Mouse (Mus musculus) liver, embryonic 11.5 days (tissue): ENCODE measurements at regions not wholly inside any gene's neighbourhood (a gene's known extent, or its start where the extent isn't known, plus 50 kb on each side); places are given as distances from the start of the nearest gene placed in this dataset.

Source experiments
- ATAC-seq: fragments of 200-750 bp; cut with Nextera tagmentation; replicated peaks from 2 replicates; pipeline ENCODE4 v1.8.0; 2017; ENCODE audit warnings: moderate number of reproducible peaks, mild to moderate bottlenecking, moderate TSS enrichment, moderate library complexity; ENCODE audit not compliant: low FRiP score
- DNase-seq: peaks from one replicate; pipeline ENCODE4 v3.0.0-alpha.2; 2017; ENCODE audit warnings: low spot score
- H3K27ac ChIP-seq: fragments of 300-500 bp; sonication (generic); 2 replicates; pipeline ENCODE4 v1.5.1; 2014; ENCODE audit warnings: mild to moderate bottlenecking, low read depth, low read length, control low read depth
- H3K27me3 ChIP-seq: fragments of 300-500 bp; sonication (generic); replicated peaks from 2 replicates; pipeline ENCODE4 v1.6.1; 2014; ENCODE audit warnings: low read length, mixed read lengths; ENCODE audit not compliant: control insufficient read depth, insufficient read depth
- H3K36me3 ChIP-seq: fragments of 300-500 bp; sonication (generic); 2 replicates; pipeline ENCODE4 v1.6.1; 2014; ENCODE audit warnings: mild to moderate bottlenecking, low read length, moderate library complexity, mixed read lengths; ENCODE audit not compliant: control insufficient read depth, insufficient read depth
- H3K4me1 ChIP-seq: fragments of 300-500 bp; sonication (generic); replicated peaks from 2 replicates; pipeline ENCODE4 v1.6.1; 2014; ENCODE audit warnings: low read length, mixed read lengths; ENCODE audit not compliant: control insufficient read depth, insufficient read depth
- H3K4me2 ChIP-seq: fragments of 300-500 bp; sonication (generic); 2 replicates; pipeline ENCODE4 v1.6.1; 2014; ENCODE audit warnings: mild to moderate bottlenecking, control low read depth, moderate library complexity
- H3K4me3 ChIP-seq: fragments of 300-500 bp; sonication (generic); 2 replicates; pipeline ENCODE4 v1.5.1; 2014; ENCODE audit warnings: low read depth, low read length, control low read depth
- H3K9ac ChIP-seq: fragments of 300-500 bp; sonication (generic); 2 replicates; pipeline ENCODE4 v1.6.1; 2014; ENCODE audit warnings: low read depth, low read length, control low read depth
- H3K9me3 ChIP-seq: fragments of 300-500 bp; sonication (generic); 2 replicates; pipeline ENCODE4 v1.6.1; 2016; ENCODE audit warnings: low read length, inconsistent platforms, mixed read lengths; ENCODE audit not compliant: control insufficient read depth
- WGBS: fragments of 180-500 bp; shearing (Covaris S2); extraction: QIAGEN DNeasy Blood & Tissue Kit; methylation state at CpG from one replicate; pipeline ENCODE4 v1.1.7; 2014; 5-methylcytosine and 5-hydroxymethylcytosine counted together

DNA sequence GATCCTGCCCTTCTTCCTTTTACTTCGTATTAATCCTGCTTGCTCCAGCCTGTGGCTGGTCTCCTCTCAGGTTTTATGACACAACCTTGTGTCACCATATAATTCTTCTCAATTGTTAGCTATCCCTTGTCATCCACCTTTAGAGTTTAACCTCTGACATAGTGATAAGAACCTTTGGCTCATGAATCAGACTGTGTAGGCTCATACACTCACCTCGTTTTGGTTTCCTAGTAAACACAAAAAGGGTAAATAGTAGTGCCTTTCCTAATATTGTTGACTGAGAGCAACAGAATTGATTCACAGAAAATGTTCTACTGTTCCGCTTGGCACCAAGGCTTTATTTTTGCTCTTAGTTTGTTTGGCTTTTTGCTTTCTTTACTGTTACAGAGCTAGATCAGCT lies 216.2 kb upstream of the H2al1a start:
- no peaks in the 10 kb centered on the region for H3K27me3 ChIP-seq
- no peaks in the 10 kb centered on the region for H3K9me3 ChIP-seq
- H3K4me3 ChIP-seq: no peak overlapping the region
- ATAC-seq: no peak
- DNase-seq: no peak
- no peaks in the 10 kb centered on the region for H3K4me1 ChIP-seq
- no peak overlapping the region for H3K4me2 ChIP-seq
- no peak overlapping the region for H3K9ac ChIP-seq
- no peaks in the 10 kb centered on the region for H3K36me3 ChIP-seq
- 70% methylated on average over 3 of the region's 3 CpGs for WGBS
- H3K27ac ChIP-seq: no peak overlapping the region

DNA sequence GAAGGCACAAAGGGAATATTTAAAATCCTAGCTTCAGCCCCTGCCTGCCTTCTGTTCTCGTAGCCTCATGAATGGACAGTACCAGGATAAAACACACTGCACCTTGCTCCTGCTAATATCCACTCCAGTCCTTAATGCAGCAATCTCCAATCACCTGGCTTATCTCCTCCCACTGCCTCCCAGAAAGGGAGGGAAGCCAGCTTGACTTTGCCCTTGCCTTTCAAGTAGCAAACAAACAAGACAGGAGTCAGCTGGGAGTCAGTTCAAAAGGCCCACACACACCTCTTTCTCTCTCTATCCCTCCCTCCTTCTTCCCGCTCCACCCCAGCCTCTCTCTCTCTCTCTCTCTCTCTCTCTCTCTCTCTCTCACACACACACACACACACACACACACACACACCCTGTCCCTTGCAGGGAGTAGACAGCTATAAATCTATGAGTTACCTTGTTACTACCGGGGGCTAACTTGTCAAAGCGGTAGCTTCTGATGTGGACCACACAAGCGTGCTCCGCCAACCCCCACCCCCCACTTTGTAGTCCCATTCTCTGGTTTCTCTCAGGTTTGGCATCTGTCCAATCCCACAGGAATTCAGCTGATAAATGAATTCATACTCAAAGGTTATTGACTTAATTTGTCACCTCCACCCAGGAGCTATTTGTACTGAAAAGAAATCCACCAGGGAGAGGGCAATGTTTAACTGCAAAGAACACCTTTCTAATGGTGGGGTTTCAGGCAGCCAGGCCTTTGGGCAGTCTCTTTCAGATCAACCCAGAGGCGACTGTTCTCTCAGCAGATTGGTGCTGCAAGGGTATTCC lies 212.6 kb upstream of the H2al1a start:
- no peak overlapping the region for H3K4me2 ChIP-seq
- DNase-seq: no peak
- WGBS: 62% methylated on average over 7 of the region's 7 CpGs
- H3K9ac ChIP-seq: no peak overlapping the region
- no peak overlapping the region for H3K27ac ChIP-seq
- no peaks in the 10 kb centered on the region for H3K4me1 ChIP-seq
- ATAC-seq: no peak
- H3K36me3 ChIP-seq: no peaks in the 10 kb centered on the region
- no peaks in the 10 kb centered on the region; the same call in 1 of the 2 replicates for H3K27me3 ChIP-seq
- no peaks in the 10 kb centered on the region for H3K9me3 ChIP-seq
- no peak overlapping the region for H3K4me3 ChIP-seq

DNA sequence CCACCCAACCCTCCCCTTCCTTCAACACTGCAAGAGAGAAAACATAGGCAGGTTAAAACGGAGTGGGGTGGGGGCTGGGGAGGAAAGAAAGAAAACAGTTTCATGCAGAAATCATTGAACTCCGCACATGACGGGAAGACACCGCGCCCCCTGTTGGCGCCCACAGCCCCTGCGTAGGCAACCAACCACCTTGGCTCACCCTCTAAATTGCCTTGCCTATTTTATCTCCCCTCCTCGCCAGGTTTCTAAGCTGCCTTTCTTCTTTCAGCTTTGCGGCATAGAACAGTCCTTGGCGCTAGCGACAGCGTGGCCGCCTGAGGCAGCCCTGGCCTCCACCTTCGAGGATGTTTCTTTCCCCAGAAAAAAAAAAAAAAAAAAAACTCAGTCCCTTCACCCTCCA lies 211.1 kb upstream of the H2al1a start:
- no peaks in the 10 kb centered on the region; the same call in 1 of the 2 replicates for H3K27me3 ChIP-seq
- H3K4me2 ChIP-seq: peak overlapping the region; percentile 33
- no peaks in the 10 kb centered on the region for H3K4me1 ChIP-seq
- ATAC-seq (no peak), DNase-seq (no peak)
- 21% methylated on average over 14 of the region's 14 CpGs for WGBS
- H3K9ac ChIP-seq: no peak overlapping the region
- H3K27ac ChIP-seq: no peak overlapping the region
- H3K4me3 ChIP-seq: no peak overlapping the region
- H3K9me3 ChIP-seq: no peaks in the 10 kb centered on the region
- no peaks in the 10 kb centered on the region for H3K36me3 ChIP-seq

DNA sequence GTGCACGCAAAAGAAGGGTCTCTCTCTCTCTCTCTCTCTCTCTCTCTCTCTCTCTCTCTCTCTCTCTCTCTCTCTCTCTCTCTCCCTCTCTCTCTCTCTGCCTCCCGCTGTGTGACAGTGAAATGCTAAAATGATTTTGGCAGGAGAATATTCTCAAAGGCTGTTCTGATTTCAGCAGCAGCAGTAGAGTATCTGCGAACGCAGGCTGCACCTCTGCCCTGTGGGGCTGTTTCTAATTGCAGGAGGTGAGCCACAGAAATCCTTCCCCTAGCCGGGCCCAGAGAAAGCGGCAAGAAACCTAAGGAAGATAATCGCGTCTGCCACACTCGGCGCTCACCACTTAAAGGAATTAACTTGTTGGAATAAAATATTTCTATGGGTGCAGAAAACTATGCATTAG lies 210.6 kb upstream of the H2al1a start:
- Histone ChIP-seq H3K4me3 (no peak overlapping the region), H3K9me3 (no peaks in the 10 kb centered on the region), H3K9ac (no peak overlapping the region), H3K27ac (no peak overlapping the region), H3K36me3 (no peaks in the 10 kb centered on the region), H3K27me3 (no peaks in the 10 kb centered on the region; the same call in 1 of the 2 replicates), H3K4me1 (no peaks in the 10 kb centered on the region), H3K4me2 (no peak overlapping the region)
- ATAC-seq (no peak), DNase-seq (no peak)
- WGBS: 46% methylated on average over 10 of the region's 10 CpGs

DNA sequence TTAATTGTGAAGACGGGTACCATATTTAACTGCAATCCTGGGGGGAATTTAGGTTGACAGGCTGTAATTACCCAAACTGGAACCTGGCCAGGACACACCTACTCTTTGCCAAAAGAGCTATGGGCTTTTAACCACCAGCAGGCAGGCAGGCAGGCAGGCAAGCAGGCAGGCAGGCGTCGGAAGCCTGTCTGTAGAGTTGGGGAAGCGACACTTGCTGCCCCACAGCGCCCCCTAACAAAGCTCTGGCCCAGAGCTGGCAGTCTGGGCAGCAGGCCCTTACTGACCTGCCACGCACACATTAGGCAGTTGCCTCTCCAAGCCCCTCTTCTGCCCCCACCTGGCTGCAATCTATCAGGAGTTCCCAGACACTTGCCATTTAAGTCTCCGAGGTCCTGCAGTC lies 208.6 kb upstream of the H2al1a start:
- WGBS: 24% methylated on average over 7 of the region's 7 CpGs
- ATAC-seq (peak; percentile 49; the same call in 1 of the 2 replicates), DNase-seq (peak; percentile 38)
- Histone ChIP-seq H3K4me1 (no peaks in the 10 kb centered on the region), H3K27ac (no peak overlapping the region), H3K36me3 (no peaks in the 10 kb centered on the region), H3K4me2 (no peak overlapping the region), H3K9ac (no peak overlapping the region), H3K4me3 (no peak overlapping the region), H3K9me3 (no peaks in the 10 kb centered on the region), H3K27me3 (no peaks in the 10 kb centered on the region; the same call in 1 of the 2 replicates)

DNA sequence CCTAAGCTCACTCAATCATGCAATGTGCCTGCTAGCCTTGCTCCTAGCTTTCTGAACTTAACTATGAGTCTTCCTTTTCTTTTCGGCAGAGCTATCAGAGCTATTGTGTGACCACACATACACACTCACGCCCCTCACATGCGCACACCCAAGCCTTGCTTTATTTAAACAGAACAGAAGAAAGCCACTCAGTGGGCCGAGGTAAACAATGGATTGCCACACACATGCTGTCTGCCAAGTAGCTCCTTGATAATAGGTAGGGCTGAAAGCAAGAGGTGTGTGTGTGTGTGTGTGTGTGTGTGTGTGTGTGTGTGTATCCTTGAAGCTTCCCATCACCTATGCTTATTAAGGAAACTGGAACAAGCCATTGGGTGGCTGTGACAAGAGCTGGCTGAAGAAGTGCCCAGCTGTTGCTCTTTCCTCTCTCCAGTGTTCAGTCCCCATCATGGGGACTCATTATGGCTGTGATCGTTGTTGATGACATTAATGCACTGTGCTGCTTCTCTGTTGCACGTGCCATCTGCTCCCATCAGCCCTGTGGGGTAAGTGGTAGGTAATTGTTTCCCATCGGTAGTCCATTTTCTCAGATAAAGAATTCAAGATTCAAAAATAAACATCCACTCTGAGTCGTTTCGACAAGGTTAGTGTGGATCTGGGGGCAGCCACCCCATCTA lies 201.3 kb upstream of the H2al1a start:
- no peak overlapping the region for H3K4me2 ChIP-seq
- H3K27ac ChIP-seq: no peak overlapping the region
- ATAC-seq (no peak), DNase-seq (no peak)
- H3K4me1 ChIP-seq: no peaks in the 10 kb centered on the region
- no peak overlapping the region for H3K9ac ChIP-seq
- H3K36me3 ChIP-seq: no peaks in the 10 kb centered on the region
- H3K27me3 ChIP-seq: no peaks in the 10 kb centered on the region
- H3K4me3 ChIP-seq: no peak overlapping the region
- H3K9me3 ChIP-seq: no peaks in the 10 kb centered on the region
- 70% methylated on average over 9 of the region's 9 CpGs for WGBS

DNA sequence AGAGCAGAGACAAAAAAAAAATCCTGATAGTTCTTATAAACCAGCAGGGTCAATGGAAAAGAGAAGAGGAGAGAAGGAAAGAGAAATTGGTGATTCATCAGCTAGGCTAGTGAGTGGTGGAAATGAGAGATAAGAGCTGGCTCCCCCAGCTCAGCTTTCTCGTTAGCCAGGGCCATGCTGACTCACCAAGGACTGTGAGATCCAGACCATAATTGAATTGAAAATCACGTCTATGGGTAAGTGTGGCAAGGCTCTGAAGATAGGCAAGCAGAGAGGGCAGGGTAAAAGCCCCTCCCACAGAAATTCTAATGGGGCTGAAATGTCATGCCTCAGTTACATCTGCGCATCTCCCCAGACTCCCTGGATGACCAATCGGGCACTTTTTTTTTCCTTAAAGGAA lies 200.7 kb upstream of the H2al1a start:
- no peak overlapping the region for H3K4me2 ChIP-seq
- WGBS: 37% methylated on average over 4 of the region's 4 CpGs
- DNase-seq (no peak), ATAC-seq (no peak)
- H3K36me3 ChIP-seq: no peaks in the 10 kb centered on the region
- H3K9me3 ChIP-seq: no peaks in the 10 kb centered on the region
- no peaks in the 10 kb centered on the region for H3K4me1 ChIP-seq
- no peak overlapping the region for H3K4me3 ChIP-seq
- H3K27me3 ChIP-seq: no peaks in the 10 kb centered on the region; the same call in 1 of the 2 replicates
- no peak overlapping the region for H3K27ac ChIP-seq
- no peak overlapping the region for H3K9ac ChIP-seq

DNA sequence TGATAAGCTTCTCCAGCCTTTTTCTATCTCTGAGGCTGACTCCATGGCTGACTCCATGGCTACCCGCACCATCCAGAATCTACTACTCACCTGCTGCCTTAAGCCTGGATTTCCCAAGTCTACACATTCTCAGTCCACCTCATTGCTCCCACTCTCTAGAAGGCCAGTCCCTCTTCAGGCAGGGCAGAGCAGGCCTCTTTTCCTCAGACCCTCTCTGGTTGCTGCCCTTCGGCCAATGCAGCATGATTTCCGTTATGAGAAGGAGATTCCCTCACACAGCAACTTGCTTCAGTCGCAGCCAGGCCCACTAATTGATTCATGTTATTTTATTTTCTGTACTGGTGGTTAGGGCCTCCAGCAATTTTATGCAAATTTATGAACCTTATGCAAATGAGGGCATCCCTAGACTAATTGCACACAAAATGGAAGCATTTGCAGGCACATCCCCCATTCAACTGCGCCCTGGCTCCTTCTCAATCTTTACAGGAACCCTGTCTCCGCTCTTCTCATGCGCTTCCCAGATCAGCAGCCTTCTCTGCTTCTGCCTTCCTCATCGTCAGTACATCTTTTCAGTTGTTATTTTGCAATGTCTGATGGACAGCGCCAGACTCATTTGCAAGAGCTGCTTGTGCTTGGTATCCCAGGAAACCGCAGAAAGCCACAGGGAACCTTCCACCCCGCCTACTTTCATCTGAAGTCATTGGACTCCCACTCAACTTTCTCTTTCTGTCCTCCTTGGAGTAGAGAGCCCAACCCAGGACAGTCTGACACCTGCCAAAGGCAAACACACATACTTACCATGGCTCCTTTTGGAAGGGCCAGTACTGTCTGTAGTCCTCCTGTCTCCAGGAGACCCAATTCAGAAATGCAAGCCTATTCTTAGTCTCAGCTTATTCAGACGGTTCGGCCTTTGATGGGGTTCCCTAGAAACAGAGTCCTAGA lies 199.6 kb upstream of the H2al1a start:
- no peak overlapping the region for H3K4me2 ChIP-seq
- ATAC-seq: no peak

More for the DNA sequence above, 199.6 kb upstream of the H2al1a start:
- Histone ChIP-seq H3K9me3 (no peaks in the 10 kb centered on the region), H3K4me1 (no peaks in the 10 kb centered on the region), H3K27me3 (no peaks in the 10 kb centered on the region; the same call in 1 of the 2 replicates), H3K36me3 (no peaks in the 10 kb centered on the region), H3K4me3 (no peak overlapping the region), H3K9ac (no peak overlapping the region), H3K27ac (no peak overlapping the region)
- DNase-seq: no peak
- WGBS: 69% methylated on average over 13 of the region's 13 CpGs
